Mouse (Mus musculus) lung, postnatal 4 days (tissue): Measurements from ENCODE around the gene Gbx1.
"Not testable (repeated sequence)": the region's sequence is repeated elsewhere in the genome, so short reads cannot be mapped to it uniquely, and the experiment has no call there.

Experiments
- DNase-seq, 2 experiments: peaks; one replicate each; pipeline ENCODE4 v3.0.0; 2021

Gbx1 gene

GRCm38 (mm10) chr5:24526889-24527230 lies at the start of gene Gbx1:
TSS of gene Gbx1 (minus strand) at chr5:24527202.
- DNase-seq = peak; percentile 27 to 52

- DNase-seq = no peak
These were observed 49.8 kb upstream of the Gbx1 start for GRCm38 (mm10) chr5:24576801-24577182.

- no peak for DNase-seq
These were observed 48.9 kb upstream of the Gbx1 start for GRCm38 (mm10) chr5:24575948-24576347.

- no peak for DNase-seq
These were observed 29.7 kb upstream of the Gbx1 start, which contains the start of gene 4931409K22Rik for GRCm38 (mm10) chr5:24556709-24557108. TSS of gene 4931409K22Rik (minus strand) at chr5:24556809.

- not testable (repeated sequence) for DNase-seq
These were observed 28.3 kb upstream of the Gbx1 start for GRCm38 (mm10) chr5:24555335-24555734.

GRCm38 (mm10) chr5:24553621-24554244 lies 26.7 kb upstream of the Gbx1 start:
- DNase-seq = no peak

GRCm38 (mm10) chr5:24551317-24551688 lies 24.3 kb upstream of the Gbx1 start:
- no peak for DNase-seq

GRCm38 (mm10) chr5:24550598-24551316 lies 23.8 kb upstream of the Gbx1 start:
- peak; percentile 61 to 70 for DNase-seq

GRCm38 (mm10) chr5:24542643-24543042 lies 15.6 kb upstream of the Gbx1 start:
- DNase-seq = no peak

- DNase-seq = no peak
These were observed 14.2 kb upstream of the Gbx1 start for GRCm38 (mm10) chr5:24541144-24541569.

GRCm38 (mm10) chr5:24540387-24541143 lies 13.6 kb upstream of the Gbx1 start, which contains the start of gene Asb10:
TSS of gene Asb10 (minus strand) at chr5:24540978.
- DNase-seq = peak; percentile 60 to 67

- no peak for DNase-seq
These were observed 12.7 kb upstream of the Gbx1 start for GRCm38 (mm10) chr5:24539571-24540296.

- no peak for DNase-seq
These were observed 10.6 kb upstream of the Gbx1 start for GRCm38 (mm10) chr5:24537618-24538017.

- DNase-seq = no peak
These were observed 9.5 kb upstream of the Gbx1 start for GRCm38 (mm10) chr5:24536511-24536910.

- DNase-seq = no peak
These were observed 8.7 kb upstream of the Gbx1 start for GRCm38 (mm10) chr5:24535731-24536130.

GRCm38 (mm10) chr5:24534292-24534691 lies 7.3 kb upstream of the Gbx1 start:
- DNase-seq = no peak

- DNase-seq = no peak
These were observed 6.4 kb upstream of the Gbx1 start for GRCm38 (mm10) chr5:24533391-24533790.

GRCm38 (mm10) chr5:24530042-24530689 lies 3.2 kb upstream of the Gbx1 start:
- peak; percentile 87 to 93 for DNase-seq

- no peak for DNase-seq
These were observed 778 bp upstream of the Gbx1 start for GRCm38 (mm10) chr5:24527780-24528179.

GRCm38 (mm10) chr5:24526190-24526888 lies 663 bp downstream of the Gbx1 start:
- no peak for DNase-seq

- DNase-seq = no peak
These were observed 1.4 kb downstream of the Gbx1 start for GRCm38 (mm10) chr5:24525360-24526189.
